In genomic region chr9:57655749-57656148, GRCm38 (mm10) we compare ENCODE assay signal across 8 mouse cellular contexts. TPM values are rescaled to one million over a fixed set of nuclear protein-coding genes. Genes with fewer than 3 reads are reported as not detected.
DNase-seq lines count a peak whose midpoint lies in the region; ATAC-seq lines count a peak whose summit lies in the region.

No protein-coding gene starts in this region.

- no peaks in the 10 kb centered on the region for H3K27me3 ChIP-seq in intestine, embryonic 16.5 days (replicated peaks; ENCODE audit: control insufficient read depth, insufficient read depth, low read length)
- no peaks in the 10 kb centered on the region for H3K27me3 ChIP-seq in midbrain, embryonic 11.5 days (ENCODE audit: control insufficient read depth, insufficient read depth, low read length)

- peak overlapping the region; percentile 26 for H3K4me3 ChIP-seq in intestine, embryonic 16.5 days (ENCODE audit: low read length)
- H3K4me3 ChIP-seq in midbrain, embryonic 11.5 days (ENCODE audit: low read depth, low read length): no peak overlapping the region

- H3K9ac ChIP-seq in intestine, embryonic 16.5 days (ENCODE audit: low read depth, low read length): peak overlapping the region; percentile 62
- H3K9ac ChIP-seq in midbrain, embryonic 11.5 days (ENCODE audit: low read length): peak overlapping the region; percentile 22; the same call in 1 of the 2 replicates

- H3K9me3 ChIP-seq in intestine, embryonic 16.5 days (ENCODE audit: control insufficient read depth, low read length): no peaks in the 10 kb centered on the region
- no peaks in the 10 kb centered on the region for H3K9me3 ChIP-seq in midbrain, embryonic 11.5 days (ENCODE audit: control insufficient read depth, low read length)

- intact Hi-C loops in left cerebral cortex, postnatal 36 days (cut with DNase I): loop anchor here (5.0 kb wide), 1 partner anchor 113 kb away; no protein-coding TSS in a partner anchor

- no peak overlapping the region for H3K27ac ChIP-seq in intestine, embryonic 16.5 days (ENCODE audit: low read length)
- H3K27ac ChIP-seq in midbrain, embryonic 11.5 days (ENCODE audit: low read depth, low read length): no peak overlapping the region

- ATAC-seq in intestine, embryonic 16.5 days: peak; percentile 78
- ATAC-seq in midbrain, embryonic 11.5 days (ENCODE audit: low FRiP score): peak; percentile 79

- WGBS in intestine, embryonic 16.5 days: 3% methylated on average over 11 of the region's 11 CpGs
- WGBS in midbrain, embryonic 11.5 days: 4% methylated on average over 11 of the region's 11 CpGs

- peak overlapping the region; percentile 53 for H3K4me2 ChIP-seq in intestine, embryonic 16.5 days (ENCODE audit: low read depth, low read length)
- H3K4me2 ChIP-seq in midbrain, embryonic 11.5 days: peak overlapping the region; percentile 10; the same call in 1 of the 2 replicates

- H3K4me1 ChIP-seq in intestine, embryonic 16.5 days (ENCODE audit: control insufficient read depth, insufficient read depth, low read length): peaks cover 23% of the 10 kb centered on the region
- peaks cover 17% of the 10 kb centered on the region for H3K4me1 ChIP-seq in midbrain, embryonic 11.5 days (ENCODE audit: control insufficient read depth, insufficient read depth, low read length)

- DNase-seq in adrenal gland, adult 8-10 months: peak; percentile 89
- DNase-seq in embryo, embryonic 9.5 days (ENCODE audit: extremely low spot score): peak; percentile 95
- DNase-seq in gastrocnemius, postnatal 4 days (ENCODE audit: low spot score in 2 of 2): peak; percentile 91 to 94
- peak; percentile 86 to 91 for DNase-seq in left cerebral cortex, postnatal 36 days (ENCODE audit: low spot score in 2 of 2)
- DNase-seq in midbrain, embryonic 11.5 days (ENCODE audit: low spot score, missing footprints): peak; percentile 99
- peak; percentile 99 for DNase-seq in right cerebral cortex, postnatal 4 days
- peak; percentile 88 for DNase-seq in yolk sac, embryonic 10.5 days (ENCODE audit: low spot score)

- no peaks in the 10 kb centered on the region for H3K36me3 ChIP-seq in intestine, embryonic 16.5 days (ENCODE audit: control insufficient read depth, insufficient read depth, low read length)
- no peaks in the 10 kb centered on the region for H3K36me3 ChIP-seq in midbrain, embryonic 11.5 days (ENCODE audit: control insufficient read depth, insufficient read depth, low read length)

RNA-seq across cellular contexts. Expression of gene Csk, which starts 2.3 kb away (rescaled TPM):
- total RNA-seq in adrenal gland, adult 8-10 months (2022): 100 to 1,000 TPM in 1 of 4 experiments, 10 to 100 TPM in 3; 78.2 to 121 (median 82.4) TPM
- 10 to 100 TPM; 39.5 to 42.9 TPM for total RNA-seq in gastrocnemius, postnatal 4 days (2021)
- polyA plus RNA-seq in intestine, embryonic 16.5 days (2015; fragmentation: Nextera tagmentation; extraction: Ambion mirVana): 35.9 and 36.6 TPM in 2 replicates
- 10 to 100 TPM; 36.7 to 38.6 TPM for total RNA-seq in left cerebral cortex, postnatal 36 days (2021)
- 29.2 and 32.3 TPM in 2 replicates for polyA plus RNA-seq in midbrain, embryonic 11.5 days (2014; fragmentation: Nextera tagmentation; extraction: Ambion mirVana)

RNA-seq across cellular contexts. Expression of gene Cyp1a2, which starts 27.8 kb away (rescaled TPM):
- under 1 TPM in 2 of 4 experiments, not detected in 2; 0.19 to 0.49 TPM for total RNA-seq in adrenal gland, adult 8-10 months (2022)
- total RNA-seq in gastrocnemius, postnatal 4 days (2021): under 1 TPM in 1 of 2 experiments, not detected in 1; 0.16 TPM
- not detected in 2 replicates for polyA plus RNA-seq in intestine, embryonic 16.5 days (2015; fragmentation: Nextera tagmentation; extraction: Ambion mirVana)
- total RNA-seq in left cerebral cortex, postnatal 36 days (2021): not detected
- polyA plus RNA-seq in midbrain, embryonic 11.5 days (2014; fragmentation: Nextera tagmentation; extraction: Ambion mirVana): not detected in 2 replicates

RNA-seq across cellular contexts. Expression of gene Cyp1a1, which starts 32.0 kb away (rescaled TPM):
- under 1 TPM in 2 of 4 experiments, not detected in 2; 0.11 to 0.49 TPM for total RNA-seq in adrenal gland, adult 8-10 months (2022)
- total RNA-seq in gastrocnemius, postnatal 4 days (2021): not detected
- not detected in 2 replicates for polyA plus RNA-seq in intestine, embryonic 16.5 days (2015; fragmentation: Nextera tagmentation; extraction: Ambion mirVana)
- total RNA-seq in left cerebral cortex, postnatal 36 days (2021): under 1 TPM in 1 of 2 experiments, not detected in 1; 0.22 TPM
- polyA plus RNA-seq in midbrain, embryonic 11.5 days (2014; fragmentation: Nextera tagmentation; extraction: Ambion mirVana): not detected in 2 replicates

RNA-seq across cellular contexts. Expression of gene Lman1l, which starts 35.2 kb away (rescaled TPM):
- not detected for total RNA-seq in adrenal gland, adult 8-10 months (2022)
- total RNA-seq in gastrocnemius, postnatal 4 days (2021): not detected
- polyA plus RNA-seq in intestine, embryonic 16.5 days (2015; fragmentation: Nextera tagmentation; extraction: Ambion mirVana): not detected in 2 replicates
- total RNA-seq in left cerebral cortex, postnatal 36 days (2021): not detected
- 0.08 TPM in 1 of 2 replicates, not detected in the other for polyA plus RNA-seq in midbrain, embryonic 11.5 days (2014; fragmentation: Nextera tagmentation; extraction: Ambion mirVana)

RNA-seq across cellular contexts. Expression of gene Cplx3, which starts 49.7 kb away (rescaled TPM):
- total RNA-seq in adrenal gland, adult 8-10 months (2022): not detected
- total RNA-seq in gastrocnemius, postnatal 4 days (2021): not detected
- polyA plus RNA-seq in intestine, embryonic 16.5 days (2015; fragmentation: Nextera tagmentation; extraction: Ambion mirVana): not detected in 2 replicates
- total RNA-seq in left cerebral cortex, postnatal 36 days (2021): 10 to 100 TPM; 16.3 to 27.4 TPM
- polyA plus RNA-seq in midbrain, embryonic 11.5 days (2014; fragmentation: Nextera tagmentation; extraction: Ambion mirVana): 3.0 and 3.1 TPM in 2 replicates
